Mouse (Mus musculus) C2C12 (cell line): ENCODE data around the gene Iqgap3. TPM values are rescaled to one million over a fixed set of nuclear protein-coding genes. Genes with fewer than 3 reads are reported as not detected.

Source experiments
- H3K27me3 ChIP-seq: one replicate; pipeline ENCODE4 v1.6.1; 2011; ENCODE audit not compliant: control insufficient read depth, insufficient read depth, insufficient read length
- H3K36me3 ChIP-seq: one replicate; pipeline ENCODE4 v1.6.1; 2011; ENCODE audit not compliant: control insufficient read depth, insufficient read depth
- H3K4me3 ChIP-seq: one replicate; pipeline ENCODE4 v1.5.1; 2011; ENCODE audit warnings: mild to moderate bottlenecking, control low read depth; ENCODE audit not compliant: poor library complexity, insufficient read depth, severe bottlenecking
- H3K79me2 ChIP-seq: one replicate; pipeline ENCODE4 v1.6.1; 2011; ENCODE audit not compliant: control insufficient read depth, insufficient read depth
- H3K79me3 ChIP-seq: one replicate; pipeline ENCODE4 v1.6.1; 2011; ENCODE audit warnings: low read depth, control low read depth
- H3ac ChIP-seq: one replicate; pipeline ENCODE3; 2011; ENCODE audit warnings: low read depth; ENCODE audit not compliant: control insufficient read depth, insufficient read length
- CEBPB ChIP-seq: IDR thresholded peaks from one replicate; pipeline ENCODE4 v1.6.1; 2011; ENCODE audit warnings: low read depth, mild to moderate bottlenecking, control low read depth, moderate library complexity
- CTCF ChIP-seq: IDR thresholded peaks from one replicate; pipeline ENCODE4 v1.5.1; 2011; ENCODE audit not compliant: control insufficient read depth, insufficient read depth, insufficient read length
- FOSL1 ChIP-seq: IDR thresholded peaks from one replicate; pipeline ENCODE4 v1.8.0; 2011; ENCODE audit warnings: mild to moderate bottlenecking, low read length; ENCODE audit not compliant: poor library complexity, insufficient read depth, severe bottlenecking
- MAX ChIP-seq: IDR thresholded peaks from one replicate; pipeline ENCODE4 v1.6.1; 2011; ENCODE audit warnings: mild to moderate bottlenecking, control low read depth
- MYOD1 ChIP-seq: IDR thresholded peaks from one replicate; pipeline ENCODE4 v1.6.1; 2011; ENCODE audit warnings: low read depth; ENCODE audit not compliant: control insufficient read depth, insufficient read length
- MYOG ChIP-seq: IDR thresholded peaks from one replicate; pipeline ENCODE4 v1.6.1; 2011; ENCODE audit not compliant: control insufficient read depth, insufficient read length; ENCODE audit errors: extremely low read depth
- USF1 ChIP-seq: IDR thresholded peaks from one replicate; pipeline ENCODE4 v1.6.1; 2011; ENCODE audit warnings: low read depth, mild to moderate bottlenecking, control low read depth, moderate library complexity
- polyA plus RNA-seq: library from polyadenylated mRNA; unstranded; fragments of >200 nt; fragmentation: generic; extraction: Trizol; gene quantifications from one replicate; pipeline ENCODE4 v1.2.1, GENCODE M21; 2012; ENCODE audit warnings: missing spikeins

Iqgap3 gene
- polyA plus RNA-seq, 1 experiment = 23.9 TPM

DNA sequence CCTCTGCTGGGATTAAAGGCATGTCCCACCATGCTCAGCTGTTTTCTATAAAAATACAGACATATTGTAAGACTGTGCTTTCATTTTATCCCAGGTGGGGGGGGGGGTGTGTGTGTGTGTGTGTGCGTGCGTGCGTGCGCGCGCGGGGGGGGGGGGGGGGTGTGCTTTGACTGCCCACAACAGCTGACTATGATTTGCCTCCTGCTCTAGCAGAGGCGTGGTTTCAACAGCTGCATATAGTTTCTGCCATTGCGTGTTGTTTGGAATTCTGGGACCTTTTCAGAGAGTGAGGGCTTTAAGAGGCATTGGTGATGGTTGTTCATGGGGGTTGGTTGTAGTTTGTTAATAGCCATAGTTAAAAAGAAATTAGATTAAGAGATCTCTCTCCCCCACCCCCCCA lies 3.7 kb downstream of the Iqgap3 start:
- peaks cover 23% of the 10 kb centered on the region for H3K79me2 ChIP-seq
- peaks cover 10% of the 10 kb centered on the region for H3K79me3 ChIP-seq
- H3K36me3 ChIP-seq = peaks cover 30% of the 10 kb centered on the region
- H3K4me3 ChIP-seq = no peak overlapping the region
- H3ac ChIP-seq = no peak overlapping the region
- H3K27me3 ChIP-seq = no peaks in the 10 kb centered on the region
- TF ChIP-seq CEBPB (no peak), MYOG (no peak), MYOD1 (no peak), MAX (no peak), FOSL1 (no peak), USF1 (no peak), CTCF (no peak)

DNA sequence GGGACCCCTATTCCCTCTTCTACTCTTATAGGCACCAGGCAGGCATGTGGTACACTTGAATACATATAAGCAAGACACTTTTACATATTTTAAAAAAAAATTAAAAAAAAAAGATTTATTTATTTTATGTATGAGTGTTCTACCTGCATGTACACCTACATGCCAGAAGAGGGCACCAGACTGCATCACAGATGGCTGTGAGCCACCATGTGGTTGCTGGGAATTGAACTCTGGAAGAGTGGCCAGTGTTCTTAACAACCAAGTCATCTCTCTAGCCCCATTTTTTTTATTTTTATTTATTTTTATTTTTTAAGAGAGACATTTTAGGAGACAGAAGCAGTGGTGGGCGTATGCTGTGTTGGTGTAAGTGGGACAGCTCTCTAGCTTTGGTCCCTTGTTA lies 5.9 kb downstream of the Iqgap3 start:
- Histone ChIP-seq H3K27me3 (no peaks in the 10 kb centered on the region), H3ac (no peak overlapping the region), H3K79me2 (peaks cover 16% of the 10 kb centered on the region), H3K36me3 (peaks cover 47% of the 10 kb centered on the region), H3K4me3 (no peak overlapping the region), H3K79me3 (peaks cover 7% of the 10 kb centered on the region)
- TF ChIP-seq CTCF = peak; percentile 9
- no peak for TF ChIP-seq MYOG
- no peak for TF ChIP-seq MYOD1
- peak; percentile 33 for TF ChIP-seq MAX
- TF ChIP-seq USF1 = no peak
- no peak for TF ChIP-seq FOSL1

DNA sequence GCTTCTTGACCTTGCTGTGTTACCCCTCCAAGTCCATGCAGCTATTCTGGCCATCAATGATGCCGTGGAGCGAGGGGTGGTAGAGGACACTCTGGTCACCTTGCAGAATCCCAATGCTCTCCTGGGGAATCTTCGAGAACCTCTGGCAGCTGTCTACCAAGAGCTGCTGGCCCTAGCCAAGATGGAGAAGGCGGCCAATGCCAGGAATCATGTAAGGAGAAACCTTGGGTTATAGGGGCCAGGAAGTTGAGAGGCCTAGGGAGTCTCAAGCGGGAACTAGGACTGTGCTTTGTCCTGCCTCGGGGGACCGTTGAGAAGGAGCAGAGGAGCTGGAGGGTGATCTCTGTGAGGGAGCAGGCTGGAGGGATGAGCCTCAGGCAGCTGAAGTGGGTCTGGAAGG lies 8.3 kb downstream of the Iqgap3 start:
- H3K27me3 ChIP-seq = no peaks in the 10 kb centered on the region
- H3K79me3 ChIP-seq = no peaks in the 10 kb centered on the region
- H3K4me3 ChIP-seq = no peak overlapping the region
- no peaks in the 10 kb centered on the region for H3K79me2 ChIP-seq
- TF ChIP-seq CTCF = no peak
- no peak for TF ChIP-seq MYOD1
- no peak for TF ChIP-seq CEBPB
- TF ChIP-seq FOSL1 = no peak
- no peak for TF ChIP-seq MYOG
- no peak for TF ChIP-seq MAX
- TF ChIP-seq USF1 = no peak
- peaks cover 65% of the 10 kb centered on the region for H3K36me3 ChIP-seq
- no peak overlapping the region for H3ac ChIP-seq

DNA sequence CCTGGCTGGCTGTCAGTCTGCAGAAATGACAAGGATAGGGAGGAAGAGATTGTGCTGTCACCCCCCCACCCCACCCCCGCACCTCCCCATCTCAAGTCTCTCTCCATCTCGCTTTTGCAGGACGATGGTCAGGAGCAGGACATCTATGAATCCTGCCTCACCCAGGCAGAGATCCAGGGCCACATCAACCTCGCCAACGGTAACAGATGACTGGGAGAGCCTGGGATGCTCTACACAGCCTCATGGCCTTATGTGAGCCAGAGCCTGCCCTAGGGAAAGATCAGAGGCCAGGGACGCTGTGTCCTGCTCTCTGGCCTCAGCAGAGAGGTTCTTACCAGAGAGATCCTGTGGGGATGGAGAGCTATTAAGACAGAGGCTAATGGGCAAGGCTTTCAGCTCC lies 8.8 kb downstream of the Iqgap3 start:
- Histone ChIP-seq H3K36me3 (peaks cover 65% of the 10 kb centered on the region), H3K79me3 (no peaks in the 10 kb centered on the region), H3K79me2 (no peaks in the 10 kb centered on the region), H3K4me3 (no peak overlapping the region), H3ac (no peak overlapping the region), H3K27me3 (no peaks in the 10 kb centered on the region)
- TF ChIP-seq CEBPB (no peak), MYOD1 (no peak), FOSL1 (no peak), USF1 (no peak), CTCF (no peak)

DNA sequence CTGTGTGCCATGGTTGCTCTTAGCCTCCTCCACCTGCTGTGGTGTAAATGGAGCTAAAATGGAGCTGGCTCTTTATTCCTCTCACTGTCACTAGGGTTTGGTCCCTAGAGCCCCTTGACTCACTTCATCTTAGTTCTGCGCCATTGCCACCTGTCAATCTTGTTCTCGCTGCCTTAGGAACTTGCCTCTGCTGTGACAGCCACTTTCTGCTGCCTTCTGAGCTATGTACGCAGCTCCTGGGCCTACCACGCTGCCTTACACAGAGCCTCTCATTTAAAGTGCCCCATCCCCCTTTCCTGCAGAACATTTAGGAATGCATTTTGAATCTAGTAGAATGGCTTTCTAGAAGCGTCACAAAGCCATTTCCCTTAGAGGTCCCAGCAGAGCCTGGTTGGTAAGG lies 12.4 kb downstream of the Iqgap3 start:
- H3K36me3 ChIP-seq = peaks cover 69% of the 10 kb centered on the region
- H3K79me3 ChIP-seq = no peaks in the 10 kb centered on the region
- H3K79me2 ChIP-seq = no peaks in the 10 kb centered on the region
- H3K4me3 ChIP-seq = no peak overlapping the region
- TF ChIP-seq CEBPB (no peak), MAX (no peak), MYOG (no peak), CTCF (no peak), MYOD1 (no peak), FOSL1 (no peak), USF1 (no peak)
- H3ac ChIP-seq = no peak overlapping the region
- no peaks in the 10 kb centered on the region for H3K27me3 ChIP-seq

DNA sequence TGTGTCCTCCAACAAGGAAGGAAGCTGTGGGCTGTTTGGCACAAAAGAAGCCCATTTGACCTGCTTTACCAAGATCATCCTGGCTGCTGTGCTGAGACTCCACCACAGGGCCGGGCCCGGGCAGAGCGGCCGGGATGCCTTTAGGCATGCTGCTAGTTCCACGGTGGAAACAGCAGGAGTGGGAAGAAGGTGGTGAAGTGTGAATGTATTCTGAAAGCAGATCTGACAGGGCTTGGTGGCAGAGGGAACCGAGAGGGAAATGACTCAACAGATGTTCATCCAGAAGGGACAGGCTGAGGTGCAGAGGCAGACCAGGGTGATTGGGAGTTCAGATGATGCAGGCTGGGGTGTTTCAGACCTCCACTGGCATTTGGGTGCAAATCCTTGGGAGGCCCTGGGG lies 15.9 kb downstream of the Iqgap3 start:
- TF ChIP-seq CEBPB (no peak), CTCF (no peak), MAX (no peak), FOSL1 (no peak), MYOG (no peak), MYOD1 (no peak), USF1 (no peak)
- no peaks in the 10 kb centered on the region for H3K27me3 ChIP-seq
- H3K36me3 ChIP-seq = peaks cover 69% of the 10 kb centered on the region

More for the DNA sequence above, 15.9 kb downstream of the Iqgap3 start:
- Histone ChIP-seq H3K79me2 (no peaks in the 10 kb centered on the region), H3ac (no peak overlapping the region), H3K79me3 (no peaks in the 10 kb centered on the region), H3K4me3 (no peak overlapping the region)
